Mouse (Mus musculus) hindbrain, embryonic 16.5 days (tissue): Measurements from ENCODE around the gene Pigo. TPM values are rescaled to one million over a fixed set of nuclear protein-coding genes. Genes with fewer than 3 reads are reported as not detected.

Experiments used
- ATAC-seq: fragments of 200-750 bp; cut with Nextera tagmentation; 2 replicates; pipeline ENCODE4 v1.8.0; 2017; ENCODE audit warnings: moderate TSS enrichment, moderate library complexity
- H3K27ac ChIP-seq: fragments of 300-500 bp; sonication (generic); 2 replicates; pipeline ENCODE4 v1.5.1; 2014; ENCODE audit warnings: low read depth, mild to moderate bottlenecking, control low read depth, low read length, moderate library complexity
- H3K27me3 ChIP-seq: fragments of 300-500 bp; sonication (generic); replicated peaks from 2 replicates; pipeline ENCODE4 v1.6.1; 2014; ENCODE audit warnings: low read length; ENCODE audit not compliant: control insufficient read depth, insufficient read depth
- H3K36me3 ChIP-seq: fragments of 300-500 bp; sonication (generic); 2 replicates; pipeline ENCODE4 v1.6.1; 2014; ENCODE audit warnings: mild to moderate bottlenecking, low read length, moderate library complexity, mixed read lengths; ENCODE audit not compliant: control insufficient read depth, insufficient read depth
- H3K4me1 ChIP-seq: fragments of 300-500 bp; sonication (generic); 2 replicates; pipeline ENCODE4 v1.6.1; 2014; ENCODE audit warnings: low read depth, low read length; ENCODE audit not compliant: control insufficient read depth, insufficient read depth
- H3K4me2 ChIP-seq: fragments of 300-500 bp; sonication (generic); 2 replicates; pipeline ENCODE4 v1.6.1; 2014; ENCODE audit warnings: mild to moderate bottlenecking, low read length, control low read depth, moderate library complexity
- H3K4me3 ChIP-seq: fragments of 300-500 bp; sonication (generic); 2 replicates; pipeline ENCODE4 v1.5.1; 2014; ENCODE audit warnings: mild to moderate bottlenecking, low read length, control low read depth, moderate library complexity
- H3K9ac ChIP-seq: fragments of 300-500 bp; sonication (generic); 2 replicates; pipeline ENCODE4 v1.6.1; 2014; ENCODE audit warnings: low read depth, mild to moderate bottlenecking, control low read depth, low read length, moderate library complexity
- H3K9me3 ChIP-seq: fragments of 300-500 bp; sonication (generic); 2 replicates; pipeline ENCODE4 v1.6.1; 2014; ENCODE audit warnings: mild to moderate bottlenecking, low read length, moderate library complexity; ENCODE audit not compliant: control insufficient read depth
- WGBS: fragments of 180-500 bp; shearing (Covaris S2); extraction: QIAGEN DNeasy Blood & Tissue Kit; methylation state at CpG from one replicate; pipeline ENCODE4 v1.1.7; 2014; 5-methylcytosine and 5-hydroxymethylcytosine counted together
- polyA plus RNA-seq: library from polyadenylated mRNA; unstranded; fragments of >200 nt; fragmentation: Nextera tagmentation; extraction: Ambion mirVana; gene quantifications from 2 replicates; pipeline ENCODE4 v1.2.1, GENCODE M21; 2015

The Pigo gene
- polyA plus RNA-seq, 1 experiment from 2014 or later, result 28.5 TPM

- H3K27me3 ChIP-seq, result no peaks in the 10 kb centered on the region
- peaks cover 15% of the 10 kb centered on the region for H3K36me3 ChIP-seq
- H3K27ac ChIP-seq, result peak overlapping the region; percentile 78
- peaks cover 38% of the 10 kb centered on the region for H3K4me1 ChIP-seq
- no peaks in the 10 kb centered on the region for H3K9me3 ChIP-seq
- peak overlapping the region; percentile 79 for H3K4me3 ChIP-seq
- ATAC-seq, result no peak; the same call in 1 of the 2 replicates
- H3K9ac ChIP-seq, result peak overlapping the region; percentile 83
- 2% methylated on average over 11 of the region's 11 CpGs for WGBS
- H3K4me2 ChIP-seq, result peak overlapping the region; percentile 76
These were observed 14.0 kb upstream of the Pigo start for GRCm38 (mm10) chr4:43039609-43040008.

- peaks cover 31% of the 10 kb centered on the region for H3K4me1 ChIP-seq
- no peaks in the 10 kb centered on the region for H3K9me3 ChIP-seq
- peak overlapping the region; percentile 79 for H3K4me3 ChIP-seq
- H3K4me2 ChIP-seq, result peak overlapping the region; percentile 76
- no peaks in the 10 kb centered on the region for H3K27me3 ChIP-seq
- WGBS, result 51% methylated on average over 15 of the region's 15 CpGs
- no peak for ATAC-seq
- H3K9ac ChIP-seq, result peak overlapping the region; percentile 83
- H3K36me3 ChIP-seq, result peaks cover 17% of the 10 kb centered on the region
- H3K27ac ChIP-seq, result no peak overlapping the region
These were observed 13.2 kb upstream of the Pigo start for GRCm38 (mm10) chr4:43038567-43039495.

- H3K9me3 ChIP-seq, result no peaks in the 10 kb centered on the region
- H3K9ac ChIP-seq, result 0 out of 2 replicates have a peak overlapping the region, but pooled peaks have one; percentile 31
- no peak overlapping the region for H3K4me3 ChIP-seq
- H3K27me3 ChIP-seq, result no peaks in the 10 kb centered on the region
- peaks cover 22% of the 10 kb centered on the region for H3K36me3 ChIP-seq
- no peak overlapping the region for H3K27ac ChIP-seq
- H3K4me1 ChIP-seq, result peaks cover 26% of the 10 kb centered on the region
- ATAC-seq, result no peak
- peak overlapping the region; percentile 76 for H3K4me2 ChIP-seq
- 76% methylated on average over 4 of the region's 4 CpGs for WGBS
These were observed 12.4 kb upstream of the Pigo start for GRCm38 (mm10) chr4:43037860-43038566.

GRCm38 (mm10) chr4:43036356-43036755 lies 10.7 kb upstream of the Pigo start:
- Histone ChIP-seq H3K9me3 (no peaks in the 10 kb centered on the region), H3K4me3 (no peak overlapping the region), H3K4me2 (no peak overlapping the region), H3K4me1 (peaks cover 34% of the 10 kb centered on the region), H3K36me3 (peaks cover 22% of the 10 kb centered on the region), H3K27ac (no peak overlapping the region), H3K9ac (no peak overlapping the region), H3K27me3 (no peaks in the 10 kb centered on the region)
- WGBS, result 82% methylated on average over 10 of the region's 10 CpGs
- no peak for ATAC-seq

GRCm38 (mm10) chr4:43035851-43036250 lies 10.2 kb upstream of the Pigo start:
- Histone ChIP-seq H3K27ac (no peak overlapping the region), H3K4me1 (peaks cover 33% of the 10 kb centered on the region), H3K9ac (no peak overlapping the region), H3K4me3 (no peak overlapping the region), H3K27me3 (no peaks in the 10 kb centered on the region), H3K4me2 (no peak overlapping the region), H3K9me3 (no peaks in the 10 kb centered on the region), H3K36me3 (peaks cover 22% of the 10 kb centered on the region)
- no peak for ATAC-seq
- WGBS, result 92% methylated on average over 6 of the region's 6 CpGs

- WGBS, result 84% methylated on average over 14 of the region's 14 CpGs
- peaks cover 22% of the 10 kb centered on the region for H3K36me3 ChIP-seq
These were observed 7.9 kb upstream of the Pigo start for GRCm38 (mm10) chr4:43033481-43033880.

GRCm38 (mm10) chr4:43032501-43032900 lies 6.9 kb upstream of the Pigo start:
- no peak overlapping the region for H3K4me2 ChIP-seq
- H3K4me1 ChIP-seq, result peaks cover 17% of the 10 kb centered on the region
- no peak overlapping the region for H3K4me3 ChIP-seq
- no peak overlapping the region for H3K9ac ChIP-seq
- ATAC-seq, result no peak
- H3K27me3 ChIP-seq, result no peaks in the 10 kb centered on the region
- H3K9me3 ChIP-seq, result no peaks in the 10 kb centered on the region
- peaks cover 31% of the 10 kb centered on the region for H3K36me3 ChIP-seq
- H3K27ac ChIP-seq, result no peak overlapping the region
- 100% methylated on average over 1 of the region's 1 CpGs for WGBS

More at GRCm38 (mm10) chr4:43033481-43033880, 7.9 kb upstream of the Pigo start:
- Histone ChIP-seq H3K4me2 (no peak overlapping the region), H3K9me3 (no peaks in the 10 kb centered on the region), H3K4me3 (no peak overlapping the region), H3K9ac (no peak overlapping the region), H3K4me1 (peaks cover 27% of the 10 kb centered on the region), H3K27me3 (no peaks in the 10 kb centered on the region), H3K27ac (no peak overlapping the region)
- no peak for ATAC-seq

GRCm38 (mm10) chr4:43031237-43031995 lies 5.8 kb upstream of the Pigo start, which contains the start of gene Stoml2:
Stoml2 (minus strand) TSS chr4:43031710.
- Histone ChIP-seq H3K36me3 (peaks cover 36% of the 10 kb centered on the region), H3K9me3 (no peaks in the 10 kb centered on the region), H3K27ac (peak within 1 kb of the TSS; percentile 88), H3K27me3 (no peaks in the 10 kb centered on the region), H3K9ac (peak within 1 kb of the TSS; percentile 88), H3K4me3 (peak within 1 kb of the TSS; percentile 81), H3K4me2 (peak within 1 kb of the TSS; percentile 78), H3K4me1 (peaks cover 16% of the 10 kb centered on the region)
- under 1% methylated on average over 38 of the region's 38 CpGs for WGBS
- peak; percentile 97 for ATAC-seq
